Mouse (Mus musculus) megakaryocyte-erythroid progenitor cell, adult 5-6 weeks (primary cell): ENCODE measurements around the gene Ufsp1. TPM values are rescaled to one million over a fixed set of nuclear protein-coding genes. Genes with fewer than 3 reads are reported as not detected.
A peak's percentile ranks its signal among the peaks of the same experiment; 100 is the strongest.

Experiments used
- ATAC-seq: replicated peaks from 2 replicates; pipeline ENCODE4 v1.8.0; 2016; ENCODE audit warnings: mild to moderate bottlenecking, inconsistent platforms; ENCODE audit not compliant: severe bottlenecking, poor library complexity, low FRiP score, low TSS enrichment
- total RNA-seq, 2 experiments: library from RNA; stranded (forward) in 1 of 2; stranded (reverse) in 1 of 2; fragments of 200-1000, 215-1000 nt in 1 of 2; fragments of >200 nt in 1 of 2; fragmentation: Nextera tagmentation in 1 of 2; gene quantifications; 2 replicates each; pipeline ENCODE4 v1.2.3; 2014 to 2017

Ufsp1 gene
- total RNA-seq, 2 experiments from 2014 or later, result 5.2 to 11.4 TPM

DNA sequence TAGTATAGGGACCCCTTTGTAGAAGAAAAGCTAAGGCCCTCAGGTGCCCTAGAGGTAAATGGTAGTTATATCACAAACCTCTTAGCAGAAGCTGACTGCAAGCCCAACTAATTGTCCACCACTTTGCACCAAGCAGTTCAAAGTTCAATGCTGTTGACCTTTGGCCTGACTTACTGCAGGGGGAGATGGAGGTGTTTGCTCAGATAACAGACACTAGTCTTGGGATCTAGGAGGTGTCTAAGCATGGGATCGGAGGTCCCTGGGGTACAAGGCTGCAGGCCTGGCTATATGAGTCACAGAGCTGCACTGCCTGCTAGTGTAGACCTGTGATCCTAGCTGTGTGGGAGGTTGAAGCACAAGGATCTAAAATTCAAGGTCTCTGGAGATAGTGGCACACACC, 24.1 kb downstream of the Ufsp1 start:
- no peak for ATAC-seq

DNA sequence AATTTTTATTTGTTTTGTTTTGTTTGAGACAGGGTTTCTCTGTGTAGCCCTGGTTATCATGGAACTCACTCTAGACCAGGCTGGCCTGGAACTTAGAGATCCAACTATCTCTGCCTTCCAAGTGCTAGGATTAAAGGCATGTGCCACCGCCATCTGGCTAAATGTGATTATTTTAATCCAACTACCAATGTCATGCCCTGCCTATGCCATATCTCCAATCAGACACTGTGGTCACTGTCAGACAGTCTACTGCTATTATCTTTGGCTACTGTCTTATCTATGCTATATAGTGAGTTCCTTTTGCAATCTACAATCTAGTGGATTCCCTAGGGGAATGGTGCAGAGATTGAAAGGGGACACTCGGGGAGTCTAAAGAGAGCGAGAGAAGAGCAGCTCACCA, 26.6 kb downstream of the Ufsp1 start:
- peak; percentile 70 for ATAC-seq

DNA sequence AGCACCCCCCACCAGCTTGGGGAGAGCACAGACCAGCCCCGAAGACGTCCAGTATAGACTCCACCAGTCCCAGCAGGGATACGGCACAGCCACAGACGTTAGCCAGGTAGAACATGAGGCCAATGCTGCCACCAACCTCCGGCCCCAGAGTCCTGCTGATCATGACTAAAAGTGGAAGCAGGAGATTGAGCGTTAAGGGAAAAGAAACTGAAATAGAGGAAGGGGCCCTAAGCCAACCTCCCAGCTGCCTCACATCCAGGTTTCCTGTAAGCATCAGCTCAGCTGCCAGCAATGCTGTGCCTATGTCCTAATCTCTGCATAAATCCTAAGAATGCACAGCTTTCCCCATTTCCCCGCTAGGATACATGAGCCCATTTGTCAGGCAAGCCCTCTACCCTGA, 36.5 kb downstream of the Ufsp1 start:
- no peak for ATAC-seq

DNA sequence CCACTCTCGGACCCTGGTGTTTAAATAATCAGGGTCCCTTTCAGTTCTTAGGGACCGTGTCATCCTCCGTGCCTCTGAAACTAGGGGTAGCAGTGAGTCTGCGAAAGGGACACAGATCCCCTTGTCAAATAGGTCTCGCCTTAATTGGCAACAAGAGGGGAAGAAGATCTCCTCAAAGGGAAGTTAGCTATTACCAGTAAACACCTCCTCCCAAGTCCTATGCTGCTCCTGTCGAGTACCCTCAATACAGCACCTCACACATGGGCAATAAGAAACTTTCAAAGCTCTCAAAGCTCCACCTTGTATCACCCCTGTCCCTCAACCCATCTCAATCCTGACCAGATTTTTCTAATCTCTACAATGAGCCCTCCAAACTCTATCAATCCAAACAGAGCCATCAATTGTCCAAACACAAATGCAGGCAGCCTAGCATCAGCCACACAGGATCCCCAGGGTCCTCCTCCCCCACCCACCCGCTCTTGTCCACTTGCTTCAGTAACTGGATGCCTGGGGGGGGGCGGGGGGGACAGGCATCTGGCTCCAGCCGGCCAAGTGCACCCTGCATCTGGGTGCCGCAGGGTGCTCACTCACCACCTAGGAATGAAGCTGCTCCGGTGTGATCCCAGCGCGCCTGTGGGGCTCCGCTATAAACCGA, 38.6 kb downstream of the Ufsp1 start:
- no peak for ATAC-seq

DNA sequence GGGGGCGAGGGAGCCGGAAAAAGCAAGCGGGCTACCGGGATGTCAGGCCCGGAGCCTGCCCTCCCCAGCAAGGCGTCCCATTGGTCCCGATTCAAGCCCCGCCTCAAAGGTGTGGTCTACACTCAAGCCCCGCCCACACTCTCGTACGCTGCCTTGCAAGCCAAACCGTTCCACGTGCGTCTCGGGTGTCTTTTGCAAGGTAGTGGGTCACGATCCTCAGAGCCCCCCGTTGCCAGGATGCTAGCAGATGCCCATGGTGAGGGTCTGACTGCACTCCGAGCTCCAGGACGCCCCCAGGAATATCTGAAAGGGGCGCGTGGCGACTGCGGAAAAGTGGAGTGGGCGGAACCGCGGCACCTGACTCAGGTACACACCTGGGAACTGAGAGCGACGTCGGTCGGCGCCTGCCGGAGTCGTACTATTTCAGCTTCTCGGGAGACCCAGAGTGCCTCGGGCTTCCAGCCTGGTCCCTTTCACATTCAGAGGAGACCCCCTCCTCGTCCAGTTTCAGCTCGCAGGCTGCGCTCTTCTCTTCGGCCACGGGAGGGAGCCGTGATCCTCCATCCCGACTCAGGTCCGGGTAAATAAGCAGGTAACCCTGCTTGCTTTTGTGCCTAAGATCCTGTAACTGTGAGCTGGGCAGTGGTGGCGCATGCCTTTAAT, 39.2 kb downstream of the Ufsp1 start, which contains the start of gene Slc12a9:
Slc12a9 (minus strand) TSS at position 86 of the 663 bp plus-strand sequence.
- peak; percentile 95 for ATAC-seq

DNA sequence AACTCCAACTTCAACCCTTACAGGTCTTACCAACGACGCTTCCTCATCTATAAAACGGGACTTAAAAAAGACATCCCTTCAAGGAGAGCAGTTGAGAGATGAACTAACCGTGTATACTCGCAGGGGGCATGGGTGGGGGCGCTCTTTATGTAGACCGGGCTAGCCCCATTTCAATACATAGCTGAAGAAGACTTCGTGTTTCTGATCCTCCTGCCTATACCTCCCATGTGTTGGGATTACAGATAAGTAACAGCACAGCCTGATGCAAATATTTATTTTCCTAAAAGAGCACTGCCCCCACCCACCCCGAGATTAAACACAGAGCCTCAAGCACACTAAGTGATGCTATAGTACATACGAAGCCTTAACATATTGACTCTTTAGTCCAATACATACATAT, 39.9 kb downstream of the Ufsp1 start:
- no peak for ATAC-seq

DNA sequence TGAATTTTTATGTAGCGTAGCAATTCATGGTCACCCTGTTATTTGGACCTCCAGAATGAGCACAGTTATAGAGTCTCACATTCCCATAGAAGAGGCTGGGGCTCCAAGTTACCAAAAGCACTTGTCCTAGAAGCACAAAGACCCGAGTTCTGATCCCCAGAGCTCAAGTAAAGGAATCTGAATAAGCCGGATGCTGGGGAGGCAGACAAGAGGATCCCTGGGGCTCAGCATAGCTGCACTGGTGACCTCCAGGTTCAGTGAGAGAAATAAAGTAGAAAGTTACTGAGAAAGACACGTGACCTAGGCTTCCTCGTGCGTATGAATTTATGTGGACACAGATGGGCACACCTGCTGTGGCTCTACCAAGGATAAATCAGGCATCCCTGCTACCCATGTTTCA, 40.6 kb downstream of the Ufsp1 start:
- ATAC-seq, result no peak

DNA sequence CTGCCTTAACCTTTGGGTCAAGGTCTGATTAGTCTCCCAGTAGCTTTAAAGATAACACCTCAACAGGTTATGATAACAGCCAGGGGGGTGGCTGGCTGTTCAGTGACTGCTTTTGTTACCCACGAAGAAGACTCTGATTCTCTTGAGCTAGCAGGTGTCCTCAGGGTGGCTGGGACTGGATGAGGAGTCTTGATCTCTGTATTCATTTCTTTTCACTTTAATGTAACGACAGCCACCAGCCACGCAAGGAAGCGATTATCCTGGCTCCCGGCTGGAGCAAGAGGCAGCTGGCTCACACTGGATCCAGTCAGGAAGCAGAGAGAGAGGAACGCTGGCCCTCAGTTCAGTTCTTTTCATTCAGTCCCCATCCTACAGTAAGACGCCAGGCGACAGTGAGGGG, 42.8 kb downstream of the Ufsp1 start:
- ATAC-seq, result no peak

DNA sequence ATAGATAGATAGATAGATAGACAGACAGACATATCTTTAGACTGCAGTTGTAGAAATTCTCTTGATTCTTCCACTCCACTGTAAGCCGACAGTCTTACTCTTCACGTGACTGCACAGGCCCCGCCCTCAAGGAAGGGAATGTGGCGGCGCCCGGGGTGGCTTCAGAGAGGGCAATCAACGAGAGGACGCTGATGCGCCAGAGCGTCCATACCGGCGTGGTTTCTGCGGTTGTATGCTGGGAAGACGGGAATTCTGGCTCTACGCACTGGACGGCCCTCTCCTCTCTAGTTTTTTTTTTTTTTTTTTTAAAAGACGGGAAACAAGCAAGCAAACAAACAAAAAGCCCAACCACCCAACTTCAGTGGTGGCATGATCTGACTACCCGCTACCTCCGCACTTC, 43.8 kb downstream of the Ufsp1 start:
- peak; percentile 63 for ATAC-seq

DNA sequence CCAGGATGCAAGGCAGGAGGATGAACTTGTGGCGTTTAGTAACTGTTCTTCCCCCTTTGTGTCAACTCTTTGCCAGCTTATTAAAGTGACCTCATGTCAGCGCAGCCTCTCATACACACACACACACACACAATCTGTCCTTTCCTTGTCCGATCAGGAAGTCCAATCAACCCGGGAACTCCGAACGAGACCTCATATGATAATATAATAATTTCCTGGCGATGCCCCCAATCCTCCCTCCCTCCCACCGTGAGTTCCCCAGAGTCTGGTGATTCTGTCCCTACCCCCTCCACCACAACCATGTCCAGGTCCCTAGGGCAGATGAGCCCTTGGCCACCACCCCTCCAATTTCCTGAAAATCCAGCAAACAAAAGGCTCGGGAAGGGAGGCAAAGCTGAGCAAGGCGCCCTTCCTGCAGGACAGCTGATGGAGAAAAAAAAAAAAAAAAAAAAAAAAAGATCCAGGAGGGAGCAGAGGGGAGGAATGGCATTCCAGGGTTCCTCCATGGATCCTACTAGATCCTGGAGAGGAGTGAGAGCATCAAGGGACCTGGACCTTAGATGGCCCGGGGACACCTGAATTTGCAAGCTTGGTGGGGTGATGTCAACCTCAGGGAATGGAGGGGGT, 44.3 kb downstream of the Ufsp1 start:
- no peak for ATAC-seq

DNA sequence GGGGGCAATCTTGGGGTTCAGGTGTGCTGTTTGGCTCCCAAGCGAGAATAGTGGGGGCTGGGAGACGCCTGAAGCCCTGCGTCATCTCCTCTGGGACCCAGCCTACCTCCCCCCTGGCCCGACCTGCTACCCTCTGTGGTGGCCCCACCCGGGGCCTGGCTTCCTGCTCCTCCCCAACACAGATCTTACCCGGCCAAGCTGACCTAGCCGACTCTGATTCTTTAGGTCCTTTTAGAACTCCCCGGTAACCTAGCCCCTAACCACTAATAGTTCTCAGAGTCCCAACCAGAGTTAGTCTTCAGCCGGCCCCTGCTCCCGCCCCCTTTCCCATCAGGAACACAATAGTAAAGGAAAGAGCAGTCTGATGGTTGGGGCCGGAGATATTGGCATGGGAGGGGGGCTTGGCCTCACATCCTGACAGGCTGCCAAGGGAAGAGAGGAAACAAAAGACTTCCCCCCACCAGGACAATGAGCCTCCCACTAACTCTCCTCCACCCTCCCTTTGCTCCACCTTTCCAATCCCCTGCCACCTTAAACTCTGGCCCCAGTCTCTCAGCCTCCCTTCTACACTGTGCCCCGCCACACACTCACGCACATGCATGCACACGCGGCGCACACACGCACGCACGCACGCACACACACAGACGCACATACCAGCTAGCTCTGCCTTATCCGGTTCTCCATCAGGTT, 45.0 kb downstream of the Ufsp1 start:
- ATAC-seq, result no peak

DNA sequence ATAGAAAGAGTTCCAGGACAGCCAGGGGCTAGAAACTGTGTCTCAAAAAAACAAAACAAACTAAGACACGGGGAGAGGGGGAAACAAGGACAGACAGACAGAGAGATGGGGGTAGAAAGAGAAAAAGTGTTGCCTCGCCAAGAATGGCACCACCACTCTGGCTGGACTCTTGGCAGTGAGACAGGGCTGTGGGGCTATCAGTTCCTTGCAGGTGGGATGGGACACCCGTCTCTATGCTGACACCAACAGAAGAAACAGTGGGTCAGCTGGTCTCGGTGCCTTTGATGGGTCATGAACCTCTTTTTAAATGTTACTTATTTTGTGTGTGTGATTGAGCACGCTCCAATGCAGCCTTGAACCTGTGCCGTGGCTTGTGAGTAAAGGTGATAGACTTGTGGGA, 45.8 kb downstream of the Ufsp1 start:
- ATAC-seq, result peak; percentile 45

DNA sequence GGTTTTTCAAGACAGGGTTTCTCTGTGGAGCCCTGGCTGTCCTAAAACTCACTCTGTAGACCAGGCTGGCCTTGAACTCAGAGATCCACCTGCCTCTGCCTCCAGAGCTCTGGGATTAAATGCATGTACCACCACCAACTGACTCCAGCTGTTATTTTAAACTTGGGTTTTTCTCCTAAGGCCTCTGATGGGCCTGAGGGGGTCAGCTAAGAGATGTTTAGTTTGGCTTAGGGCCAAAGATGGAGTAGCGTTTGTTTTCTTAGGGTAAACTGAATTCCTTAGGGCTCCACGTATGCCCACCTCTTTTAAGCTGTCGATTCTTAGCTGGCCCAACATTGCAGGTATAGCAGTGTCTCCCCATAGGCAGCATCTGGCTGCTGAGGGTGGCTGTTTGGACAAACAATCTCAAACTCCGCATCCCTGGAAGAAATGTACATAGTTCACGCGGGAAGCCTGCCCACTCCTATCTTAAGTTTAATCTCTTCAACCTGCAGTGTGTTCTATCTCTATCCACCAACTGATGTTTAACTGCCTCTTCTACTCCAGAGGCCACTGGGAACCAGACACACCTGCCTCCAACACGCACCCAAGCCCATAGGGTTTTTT, 48.1 kb downstream of the Ufsp1 start:
- ATAC-seq, result no peak

DNA sequence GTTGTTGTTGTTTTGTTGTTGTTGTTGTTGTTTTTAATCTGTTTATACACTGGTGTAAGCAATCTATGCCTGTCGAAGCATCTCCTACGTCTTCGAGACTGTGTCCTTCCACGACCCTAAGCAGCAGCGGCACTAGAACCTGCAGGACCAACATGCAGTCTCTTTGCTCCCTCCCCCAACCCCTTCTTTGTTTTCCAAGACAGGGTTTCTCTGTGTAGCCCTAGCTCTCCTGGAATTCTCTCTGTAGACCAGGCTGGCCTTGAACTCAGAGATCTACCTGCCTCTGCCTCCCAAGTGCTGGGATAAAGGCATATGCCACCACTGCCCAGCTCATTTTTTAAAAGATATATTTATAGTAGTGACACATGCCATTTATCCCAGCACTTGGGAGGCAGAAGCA, 49.0 kb downstream of the Ufsp1 start:
- ATAC-seq, result no peak

DNA sequence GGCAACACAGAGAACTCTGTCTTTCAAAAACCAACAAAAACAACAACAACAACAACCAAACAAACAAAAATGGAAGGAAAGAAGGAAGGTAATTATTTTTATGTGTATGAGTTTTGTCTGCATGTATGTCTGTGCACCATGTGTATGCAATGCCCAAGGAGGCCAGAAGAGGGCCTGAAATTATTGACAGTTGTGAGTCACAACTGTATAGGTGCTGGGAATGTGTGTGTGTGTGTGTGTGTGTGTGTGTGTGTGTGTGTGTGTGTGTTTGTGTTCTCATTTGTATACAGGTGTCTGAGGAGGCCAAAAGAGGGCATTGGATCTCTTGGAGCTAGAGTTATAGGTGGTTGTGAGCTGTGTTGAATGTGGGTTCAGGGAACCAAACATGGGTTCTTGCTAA, 49.4 kb downstream of the Ufsp1 start:
- ATAC-seq, result no peak

Other genes starting within 250 kb of the Ufsp1 start
- gene Ap1s1, start 248.5 kb upstream of the Ufsp1 start, total RNA-seq (2014; fragmentation: Nextera tagmentation), result 52.2 and 78.7 TPM in 2 replicates
- 46.5 and 50.2 TPM in 2 replicates for gene Ap1s1, start 248.5 kb upstream of the Ufsp1 start, total RNA-seq (2017)
- gene Serpine1, start 222.4 kb upstream of the Ufsp1 start, total RNA-seq (2014; fragmentation: Nextera tagmentation), result 0.72 TPM in 1 of 2 replicates, not detected in the other
- 0.94 TPM in 1 of 2 replicates, not detected in the other for gene Serpine1, start 222.4 kb upstream of the Ufsp1 start, total RNA-seq (2017)
- gene Trim56, start 178.4 kb upstream of the Ufsp1 start, total RNA-seq (2014; fragmentation: Nextera tagmentation), result 23.7 and 28.2 TPM in 2 replicates
- gene Trim56, start 178.4 kb upstream of the Ufsp1 start, total RNA-seq (2017), result 20.8 and 29.0 TPM in 2 replicates
- not detected in 2 replicates for gene Muc3, start 145.3 kb upstream of the Ufsp1 start, total RNA-seq (2014; fragmentation: Nextera tagmentation)
- gene Muc3, start 145.3 kb upstream of the Ufsp1 start, total RNA-seq (2017), result not detected in 2 replicates
- gene Muc3a, start 82.2 kb upstream of the Ufsp1 start, total RNA-seq (2014; fragmentation: Nextera tagmentation), result 0.25 and 0.61 TPM in 2 replicates
- not detected in 2 replicates for gene Muc3a, start 82.2 kb upstream of the Ufsp1 start, total RNA-seq (2017)
- 20.4 and 22.8 TPM in 2 replicates for gene Ache, start 7.1 kb upstream of the Ufsp1 start, total RNA-seq (2014; fragmentation: Nextera tagmentation)
- gene Ache, start 7.1 kb upstream of the Ufsp1 start, total RNA-seq (2017), result 3.0 and 6.4 TPM in 2 replicates
- 308 and 381 TPM in 2 replicates for gene Srrt, start 13.0 kb downstream of the Ufsp1 start, total RNA-seq (2014; fragmentation: Nextera tagmentation)
- 409 and 443 TPM in 2 replicates for gene Srrt, start 13.0 kb downstream of the Ufsp1 start, total RNA-seq (2017)
- gene Trip6, start 19.8 kb downstream of the Ufsp1 start, total RNA-seq (2014; fragmentation: Nextera tagmentation), result 21.8 and 27.9 TPM in 2 replicates
- 19.6 and 29.9 TPM in 2 replicates for gene Trip6, start 19.8 kb downstream of the Ufsp1 start, total RNA-seq (2017)
- gene Slc12a9, start 39.0 kb downstream of the Ufsp1 start, total RNA-seq (2014; fragmentation: Nextera tagmentation), result 2.2 and 3.0 TPM in 2 replicates
- 1.1 and 3.3 TPM in 2 replicates for gene Slc12a9, start 39.0 kb downstream of the Ufsp1 start, total RNA-seq (2017)
- gene Ephb4, start 55.5 kb downstream of the Ufsp1 start, total RNA-seq (2014; fragmentation: Nextera tagmentation), result 1.4 TPM in 1 of 2 replicates, not detected in the other
- 0.08 TPM in 1 of 2 replicates, not detected in the other for gene Ephb4, start 55.5 kb downstream of the Ufsp1 start, total RNA-seq (2017)
- 0.02 and 0.92 TPM in 2 replicates for gene Zan, start 182.4 kb downstream of the Ufsp1 start, total RNA-seq (2014; fragmentation: Nextera tagmentation)
- gene Zan, start 182.4 kb downstream of the Ufsp1 start, total RNA-seq (2017), result 0.05 and 0.11 TPM in 2 replicates
- 51.2 and 51.5 TPM in 2 replicates for gene Pop7, start 207.9 kb downstream of the Ufsp1 start, total RNA-seq (2014; fragmentation: Nextera tagmentation)
- 26.6 and 34.2 TPM in 2 replicates for gene Pop7, start 207.9 kb downstream of the Ufsp1 start, total RNA-seq (2017)
- 19.8 and 39.2 TPM in 2 replicates for gene Gigyf1, start 223.9 kb downstream of the Ufsp1 start, total RNA-seq (2014; fragmentation: Nextera tagmentation)
- 7.9 and 10.8 TPM in 2 replicates for gene Gigyf1, start 223.9 kb downstream of the Ufsp1 start, total RNA-seq (2017)
- not detected in 2 replicates for gene Epo, start 238.6 kb downstream of the Ufsp1 start, total RNA-seq (2014; fragmentation: Nextera tagmentation)
- gene Epo, start 238.6 kb downstream of the Ufsp1 start, total RNA-seq (2017), result not detected in 2 replicates
- gene Gnb2, start 238.9 kb downstream of the Ufsp1 start, total RNA-seq (2014; fragmentation: Nextera tagmentation), result 367 and 396 TPM in 2 replicates
- 155 and 173 TPM in 2 replicates for gene Gnb2, start 238.9 kb downstream of the Ufsp1 start, total RNA-seq (2017)